Mouse (Mus musculus) lung, postnatal 14 days (tissue): ENCODE data around the gene Pou3f3.

Experiments used
- DNase-seq: peaks from one replicate; pipeline ENCODE4 v3.0.0; 2021

Gene Pou3f3

DNA sequence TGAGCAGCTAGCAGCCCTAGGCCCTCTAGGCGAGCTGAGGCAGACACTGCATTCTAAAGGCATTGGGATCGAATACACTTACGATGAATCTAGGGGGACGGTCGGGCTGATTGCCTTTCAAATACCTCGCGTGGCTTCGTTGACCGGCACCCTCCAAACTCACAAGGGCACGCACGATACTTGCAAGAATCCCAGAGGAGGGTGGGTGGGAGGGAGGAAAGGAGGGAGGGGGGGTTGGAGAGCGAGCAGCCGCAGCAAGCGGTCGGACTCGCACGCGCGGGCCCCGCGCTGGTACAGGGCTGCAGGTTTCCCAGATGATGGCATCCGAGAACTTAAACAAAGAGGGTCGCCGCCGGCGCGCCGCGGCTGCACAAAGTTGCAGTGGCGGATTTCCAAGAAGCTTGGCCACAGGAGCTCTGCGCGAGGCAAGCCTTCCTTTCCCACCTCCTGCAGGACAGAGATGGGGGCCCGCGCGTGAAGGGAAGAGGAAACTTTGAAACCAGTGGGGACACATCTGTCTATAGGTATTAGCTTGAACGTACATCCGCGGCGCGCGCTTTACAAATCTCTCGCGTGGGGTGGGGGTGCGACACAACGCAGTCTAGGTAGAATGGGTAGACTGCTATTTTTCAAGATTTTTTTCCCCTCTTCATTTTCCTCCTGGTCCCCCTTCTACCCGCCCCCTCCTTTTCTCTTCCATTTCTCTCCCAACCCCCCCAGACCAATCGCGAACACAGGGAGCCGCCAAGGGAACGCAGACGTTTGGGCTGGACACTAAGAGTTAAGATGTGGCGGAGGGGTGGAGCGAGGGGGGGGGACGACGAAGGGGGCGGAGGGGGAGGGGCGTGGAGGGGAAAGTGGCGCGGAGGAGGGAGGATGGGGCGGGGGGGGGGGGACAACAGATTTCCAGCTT lies 647 bp upstream of the Pou3f3 start:
- DNase-seq: no peak

- DNase-seq: no peak
Measured at GRCm38 (mm10) chr1:42696371-42697031, 933 bp downstream of the Pou3f3 start.

- no peak for DNase-seq
Measured at GRCm38 (mm10) chr1:42697321-42697755, 1.8 kb downstream of the Pou3f3 start.

- DNase-seq: no peak
Measured at GRCm38 (mm10) chr1:42697756-42698583, 2.4 kb downstream of the Pou3f3 start.

- no peak for DNase-seq
Measured at GRCm38 (mm10) chr1:42698584-42699333, 3.2 kb downstream of the Pou3f3 start.

DNA sequence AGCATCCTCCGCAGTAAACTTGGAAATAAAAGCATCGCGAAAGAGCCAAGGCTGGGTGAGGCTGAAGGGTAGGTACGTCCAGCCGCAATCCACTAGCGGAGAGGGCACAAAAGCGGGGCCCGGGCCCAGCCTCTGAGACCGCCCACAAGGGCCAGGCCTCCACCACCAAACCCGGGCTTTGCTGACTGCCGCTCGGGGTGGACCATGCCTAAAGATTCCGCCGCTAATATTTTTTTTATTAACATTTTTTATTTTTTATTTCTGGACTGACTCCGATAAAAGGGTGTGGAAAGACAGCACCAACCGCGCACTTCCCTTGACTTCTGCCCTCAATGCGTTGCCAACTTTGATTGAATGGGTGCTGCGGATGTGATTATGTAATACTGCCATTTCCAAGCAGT lies 3.9 kb downstream of the Pou3f3 start:
- no peak for DNase-seq

- no peak for DNase-seq
Measured at GRCm38 (mm10) chr1:42700171-42700570, 4.6 kb downstream of the Pou3f3 start.

GRCm38 (mm10) chr1:42700815-42701214 lies 5.2 kb downstream of the Pou3f3 start:
- no peak for DNase-seq

- DNase-seq: no peak
Measured at GRCm38 (mm10) chr1:42701833-42702611, 6.5 kb downstream of the Pou3f3 start.

- DNase-seq: no peak
Measured at GRCm38 (mm10) chr1:42702984-42703383, 7.4 kb downstream of the Pou3f3 start.

- DNase-seq: no peak
Measured at GRCm38 (mm10) chr1:42703424-42703823, 7.9 kb downstream of the Pou3f3 start.

GRCm38 (mm10) chr1:42703851-42704613 lies 8.5 kb downstream of the Pou3f3 start:
- DNase-seq: no peak

GRCm38 (mm10) chr1:42704981-42705810 lies 9.6 kb downstream of the Pou3f3 start:
- no peak for DNase-seq

- no peak for DNase-seq
Measured at GRCm38 (mm10) chr1:42705811-42706160, 10.2 kb downstream of the Pou3f3 start.

- DNase-seq: no peak
Measured at GRCm38 (mm10) chr1:42707196-42707595, 11.6 kb downstream of the Pou3f3 start.

DNA sequence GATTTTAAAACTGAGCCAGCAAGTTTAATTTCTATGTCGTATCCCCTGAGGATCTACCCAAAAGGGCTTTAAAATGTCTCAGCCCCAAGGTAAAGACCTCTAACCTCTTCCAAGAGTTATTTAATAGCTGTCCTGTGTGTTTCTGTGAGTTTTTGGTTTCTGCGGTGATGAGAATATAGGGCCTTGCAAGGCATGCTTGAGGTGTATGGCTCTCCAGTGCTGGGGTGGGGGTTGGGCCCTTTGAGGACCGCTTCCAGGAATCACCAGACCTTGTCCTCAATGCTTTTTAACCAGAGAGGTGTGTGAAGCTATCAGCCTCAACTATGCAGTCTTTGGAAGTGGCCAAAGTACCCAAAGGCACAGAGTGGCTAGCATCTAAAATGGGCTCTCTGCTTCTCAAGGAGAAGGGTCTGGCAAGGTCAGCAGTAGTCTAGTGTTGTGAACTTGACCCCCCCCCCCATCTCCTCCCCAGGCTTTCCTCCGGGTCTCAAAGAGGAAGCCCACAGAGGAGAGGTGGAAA lies 12.1 kb downstream of the Pou3f3 start:
- no peak for DNase-seq

- no peak for DNase-seq
Measured at GRCm38 (mm10) chr1:42709024-42709423, 13.5 kb downstream of the Pou3f3 start.

DNA sequence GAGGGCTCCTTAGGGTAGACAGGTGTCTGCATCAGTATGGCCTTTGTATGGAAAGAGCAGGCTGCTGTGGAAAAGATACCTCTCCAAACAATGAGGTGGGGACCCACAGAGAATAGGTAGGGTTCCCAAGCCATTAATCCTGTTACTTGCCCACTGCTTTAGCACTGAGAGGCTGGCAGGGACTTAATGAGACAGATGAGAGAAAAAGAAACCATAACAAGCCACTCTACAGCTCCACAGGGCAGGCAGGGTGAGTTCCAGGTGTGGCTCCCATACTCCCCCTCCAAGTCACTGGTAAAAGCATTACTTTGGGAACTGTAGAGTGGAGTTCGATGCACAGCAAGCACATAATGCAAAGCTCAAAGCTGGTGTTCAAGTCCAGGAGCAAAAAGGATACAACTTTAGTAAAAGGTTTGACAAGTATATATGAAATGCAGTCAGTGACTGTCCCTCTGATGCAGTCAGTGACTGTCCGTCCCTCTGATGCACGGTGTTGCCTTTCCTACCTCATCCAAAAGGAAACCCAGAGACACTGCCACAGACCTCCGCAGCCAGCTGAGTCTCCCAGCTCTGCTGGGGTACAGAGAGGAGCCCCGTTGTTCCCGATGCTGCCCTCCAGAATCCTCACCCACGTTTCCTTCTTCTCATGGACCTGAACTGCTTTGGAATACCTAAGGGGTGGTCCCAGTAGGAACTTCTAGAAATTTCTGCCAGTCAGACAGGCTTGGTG lies 14.0 kb downstream of the Pou3f3 start:
- DNase-seq: no peak

DNA sequence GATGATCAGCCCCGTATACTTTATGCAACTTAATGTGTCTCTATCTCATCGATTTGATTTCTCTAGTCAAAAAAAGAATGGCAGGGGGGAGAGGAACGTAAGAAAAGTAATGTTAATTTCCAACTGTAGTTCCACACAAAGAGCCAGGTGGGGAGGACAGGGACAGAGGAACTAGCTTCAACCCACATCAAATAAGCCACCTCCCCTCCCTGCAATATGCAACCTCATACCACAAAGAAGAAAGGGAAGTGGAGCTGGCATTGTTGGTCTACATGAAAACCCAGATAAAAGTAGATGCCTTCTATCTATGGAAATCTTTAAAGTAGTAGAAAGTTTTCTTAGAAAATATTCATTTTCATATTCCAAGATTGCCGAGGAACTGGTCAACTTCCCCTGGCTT lies 14.7 kb downstream of the Pou3f3 start:
- DNase-seq: no peak
